In the genomic region with DNA sequence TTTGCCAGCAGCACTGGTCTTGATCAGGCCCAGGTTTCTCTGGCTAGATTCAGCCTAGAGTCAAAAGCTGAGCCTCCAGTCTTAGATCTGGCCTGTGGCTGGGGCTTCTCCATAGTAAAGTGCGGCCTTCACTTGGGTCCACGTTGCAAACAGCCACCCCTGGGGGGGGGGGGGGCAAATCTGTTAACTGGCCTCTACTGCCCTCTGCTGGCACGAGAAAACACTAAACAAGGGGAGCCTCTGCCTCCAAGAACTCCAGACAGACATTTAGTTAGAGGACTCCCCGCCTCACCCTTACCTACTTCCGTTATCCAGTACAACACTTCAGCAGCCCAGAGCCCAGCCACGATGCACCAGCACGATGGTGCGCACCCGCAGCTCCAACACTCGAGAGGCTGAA, we compare ENCODE assay signal across 11 mouse cellular contexts. TPM values are rescaled to one million over a fixed set of nuclear protein-coding genes. Genes with fewer than 3 reads are reported as not detected.
DNase-seq lines count a peak whose midpoint lies in the region; ATAC-seq and TF ChIP-seq lines count a peak whose summit lies in the region.
"Had no signal": no experiment of that assay in that cellular context is flagged by ENCODE, and none has a peak within 500 bp of the region (broad histone marks: within the 10 kb centered on the region; RNA-seq: fewer than 3 reads in every experiment).

No protein-coding gene starts in this region.

- no peak overlapping the region for H3K4me3 ChIP-seq in left cerebral cortex, adult 2 months
- no peak overlapping the region for H3K4me3 ChIP-seq in thymus, adult 2 months (ENCODE audit: control insufficient read depth, insufficient read depth, low read length)
- H3K4me3 ChIP-seq: embryonic facial prominence, embryonic 15.5 days; liver, embryonic 15.5 days had no signal

- ATAC-seq in megakaryocyte, adult 5-6 weeks (ENCODE audit: poor library complexity, severe bottlenecking), result peak; percentile 44

- 72% methylated on average over 10 of the region's 10 CpGs for WGBS in thymus, adult 2 months

- H3K27me3 ChIP-seq in thymus, adult 2 months (ENCODE audit: control insufficient read depth, insufficient read depth, low read length), result no peaks in the 10 kb centered on the region
- H3K27me3 ChIP-seq: embryonic facial prominence, embryonic 15.5 days; liver, embryonic 15.5 days had no signal

- DNase-seq in adrenal gland, postnatal 10 days, result peak; percentile 53
- DNase-seq in adrenal gland, adult 8-10 months, result no peak
- no peak for DNase-seq in left cerebral cortex, adult 2 months (ENCODE audit: extremely low spot score in 1 of 2, low spot score in 2 of 2)
- DNase-seq in left cerebral cortex, postnatal 25 days (ENCODE audit: low spot score in 2 of 2), result no peak
- DNase-seq in adrenal gland, postnatal 36 days, result peak; percentile 32 to 71
- no peak for DNase-seq in layer of hippocampus, adult 11-12 months (ENCODE audit: low spot score)
- no peak for DNase-seq in thymus, adult 2 months

- H3K4me1 ChIP-seq in thymus, adult 2 months (replicated peaks; ENCODE audit: control insufficient read depth, insufficient read depth, low read length), result no peaks in the 10 kb centered on the region

- TF ChIP-seq POLR2A in thymus, adult 2 months (IDR thresholded peaks at IDR 0.05; ENCODE audit: control insufficient read depth, extremely low read depth, insufficient read depth, low read length, poor library complexity), result no peak

- no peak overlapping the region for H3K27ac ChIP-seq in left cerebral cortex, adult 2 months
- no peak overlapping the region for H3K27ac ChIP-seq in thymus, adult 2 months (ENCODE audit: control insufficient read depth, insufficient read depth, low read length)
- H3K27ac ChIP-seq: embryonic facial prominence, embryonic 15.5 days; liver, embryonic 15.5 days had no signal

- intact Hi-C loops in left cerebral cortex, adult 2 months (cut with DNase I), result loop anchor here (1.0 kb wide), 1 partner anchor 42 kb away; no protein-coding TSS in a partner anchor
- intact Hi-C loops in left cerebral cortex, postnatal 25 days (cut with DNase I), result loop anchor here (1.0 kb wide), 1 partner anchor 42 kb away; no protein-coding TSS in a partner anchor

- no peaks in the 10 kb centered on the region for H3K36me3 ChIP-seq in thymus, adult 2 months (ENCODE audit: control insufficient read depth, insufficient read depth, low read length)
- H3K36me3 ChIP-seq: embryonic facial prominence, embryonic 15.5 days; liver, embryonic 15.5 days had no signal

- TF ChIP-seq CTCF in left cerebral cortex, adult 2 months (IDR thresholded peaks at IDR 0.05), result peak; percentile 49
- no peak for TF ChIP-seq CTCF in thymus, adult 2 months (IDR thresholded peaks at IDR 0.05; ENCODE audit: borderline replicate concordance, control insufficient read depth, extremely low read depth, insufficient read depth, low read length, poor library complexity)

RNA-seq across cellular contexts. Expression of a gene that starts 11.9 kb away (rescaled TPM):
- 100 to 1,000 TPM; 105 to 125 TPM for total RNA-seq in adrenal gland, postnatal 10 days (2021)
- total RNA-seq in adrenal gland, adult 8-10 months (2022), result 100 to 1,000 TPM; 162 to 222 (median 201) TPM
- 10 to 100 TPM; 77.2 to 82.2 TPM for total RNA-seq in left cerebral cortex, adult 2 months (2021)
- 10 to 100 TPM; 73.1 to 85.4 TPM for total RNA-seq in left cerebral cortex, postnatal 25 days (2021)
- total RNA-seq in adrenal gland, postnatal 36 days (2021), result 100 to 1,000 TPM; 169 to 173 TPM
- 165 and 166 TPM in 2 replicates for total RNA-seq in megakaryocyte, adult 5-6 weeks (2015)
- 100 and 109 TPM in 2 replicates for total RNA-seq in megakaryocyte, adult 5-6 weeks (2017)
- 270 and 324 TPM in 2 replicates for polyA plus RNA-seq in thymus, adult 2 months (2012; rRNA removed)

RNA-seq across cellular contexts. Expression of a gene that starts 29.4 kb away (rescaled TPM):
- 10 to 100 TPM; 24.5 to 26.7 TPM for total RNA-seq in adrenal gland, postnatal 10 days (2021)
- 10 to 100 TPM; 28.1 to 32.3 (median 29.7) TPM for total RNA-seq in adrenal gland, adult 8-10 months (2022)
- total RNA-seq in left cerebral cortex, adult 2 months (2021), result 10 to 100 TPM; 17.6 to 19.8 TPM
- 10 to 100 TPM; 21.3 to 24.5 TPM for total RNA-seq in left cerebral cortex, postnatal 25 days (2021)
- total RNA-seq in adrenal gland, postnatal 36 days (2021), result 10 to 100 TPM; 27.2 to 31.7 TPM
- 8.4 and 9.3 TPM in 2 replicates for total RNA-seq in megakaryocyte, adult 5-6 weeks (2015)
- total RNA-seq in megakaryocyte, adult 5-6 weeks (2017), result 7.1 and 8.3 TPM in 2 replicates
- 4.2 and 4.4 TPM in 2 replicates for polyA plus RNA-seq in thymus, adult 2 months (2012; rRNA removed)

RNA-seq across cellular contexts. Expression of a gene that starts 30.6 kb away (rescaled TPM):
- 10 to 100 TPM in 1 of 2 experiments, 1 to 10 TPM in 1; 7.2 to 10.1 TPM for total RNA-seq in adrenal gland, postnatal 10 days (2021)
- 10 to 100 TPM in 3 of 4 experiments, 1 to 10 TPM in 1; 9.0 to 20.8 (median 14.6) TPM for total RNA-seq in adrenal gland, adult 8-10 months (2022)
- under 1 TPM; 0.65 to 0.68 TPM for total RNA-seq in left cerebral cortex, adult 2 months (2021)
- 1 to 10 TPM; 1.1 TPM for total RNA-seq in left cerebral cortex, postnatal 25 days (2021)
- 10 to 100 TPM in 1 of 2 experiments, 1 to 10 TPM in 1; 9.3 to 13.2 TPM for total RNA-seq in adrenal gland, postnatal 36 days (2021)
- 8.9 and 10.2 TPM in 2 replicates for total RNA-seq in megakaryocyte, adult 5-6 weeks (2015)
- 9.0 and 15.4 TPM in 2 replicates for total RNA-seq in megakaryocyte, adult 5-6 weeks (2017)
- 2.9 and 3.3 TPM in 2 replicates for polyA plus RNA-seq in thymus, adult 2 months (2012; rRNA removed)

RNA-seq across cellular contexts. Expression of a gene that starts 34.5 kb away (rescaled TPM):
- not detected for total RNA-seq in adrenal gland, postnatal 10 days (2021)
- 1 to 10 TPM in 2 of 4 experiments, not detected in 2; 1.9 to 2.2 TPM for total RNA-seq in adrenal gland, adult 8-10 months (2022)
- not detected for total RNA-seq in left cerebral cortex, adult 2 months (2021)
- total RNA-seq in left cerebral cortex, postnatal 25 days (2021), result not detected
- total RNA-seq in adrenal gland, postnatal 36 days (2021), result 1 to 10 TPM in 1 of 2 experiments, not detected in 1; 2.2 TPM
- not detected in 2 replicates for total RNA-seq in megakaryocyte, adult 5-6 weeks (2015)
- not detected in 2 replicates for total RNA-seq in megakaryocyte, adult 5-6 weeks (2017)
- polyA plus RNA-seq in thymus, adult 2 months (2012; rRNA removed), result 1.7 and 2.0 TPM in 2 replicates
- total RNA-seq: heart, postnatal 25 days had no signal
- polyA plus RNA-seq: liver, embryonic 15.5 days had no signal

RNA-seq across cellular contexts. Expression of a gene that starts 53.3 kb away (rescaled TPM):
- total RNA-seq in adrenal gland, postnatal 10 days (2021), result under 1 TPM in 1 of 2 experiments, not detected in 1; 0.73 TPM
- total RNA-seq in adrenal gland, adult 8-10 months (2022), result 1 to 10 TPM in 1 of 4 experiments, under 1 TPM in 1, not detected in 2; 0.86 to 1.5 TPM
- total RNA-seq in left cerebral cortex, adult 2 months (2021), result not detected
- not detected for total RNA-seq in left cerebral cortex, postnatal 25 days (2021)
- 1 to 10 TPM in 1 of 2 experiments, not detected in 1; 1.3 TPM for total RNA-seq in adrenal gland, postnatal 36 days (2021)
- not detected in 2 replicates for total RNA-seq in megakaryocyte, adult 5-6 weeks (2015)
- not detected in 2 replicates for total RNA-seq in megakaryocyte, adult 5-6 weeks (2017)
- not detected in 2 replicates for polyA plus RNA-seq in thymus, adult 2 months (2012; rRNA removed)
- total RNA-seq: heart, postnatal 25 days had no signal
- polyA plus RNA-seq: embryonic facial prominence, embryonic 15.5 days; liver, embryonic 15.5 days had no signal

Comparison
In these comparisons a context has a peak if more than half of its experiments do, and no peak if none do; other contexts are left out.
1. DNase-seq: peak in adrenal gland, postnatal 10 days (single experiment) and adrenal gland, postnatal 36 days (2 of 2); none in adrenal gland, adult 8-10 months (single experiment), left cerebral cortex, adult 2 months (0 of 2), left cerebral cortex, postnatal 25 days (0 of 2), layer of hippocampus, adult 11-12 months (single experiment) and thymus, adult 2 months (single experiment).